Mouse (Mus musculus): ENCODE data around the gene Olfr62.

Olfr62 gene

GRCm38 (mm10) chr4:118658652-118659051 lies at the start of gene Olfr62:
TSS of gene Olfr62 (plus strand) at chr4:118658952.
- DNase-seq (ENCODE audit: low read depth, low spot score), result no peak

GRCm38 (mm10) chr4:118609836-118610235 lies 48.9 kb upstream of the Olfr62 start:
- no peak for DNase-seq (ENCODE audit: low read depth, low spot score)

DNA sequence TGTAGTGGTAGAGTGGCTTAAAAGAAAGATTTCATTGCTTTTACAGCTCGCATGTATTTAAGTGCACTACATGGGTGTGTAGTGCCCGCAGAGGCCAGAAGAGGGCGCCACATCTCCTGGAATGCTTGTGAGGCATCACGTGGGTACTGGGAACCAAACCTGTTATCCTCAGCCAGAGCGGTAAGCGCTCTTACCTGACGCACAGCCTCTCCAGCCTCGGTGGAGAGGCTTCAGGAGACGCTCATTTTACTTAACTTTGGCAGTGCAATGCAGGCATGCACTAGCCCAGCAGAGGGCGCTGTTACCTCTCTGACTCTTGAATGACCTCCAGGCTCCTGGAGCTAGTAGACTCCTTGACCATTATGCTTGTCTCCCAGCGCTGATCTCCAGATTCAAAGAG lies 46.1 kb upstream of the Olfr62 start:
- DNase-seq (ENCODE audit: low read depth, low spot score), result no peak

DNA sequence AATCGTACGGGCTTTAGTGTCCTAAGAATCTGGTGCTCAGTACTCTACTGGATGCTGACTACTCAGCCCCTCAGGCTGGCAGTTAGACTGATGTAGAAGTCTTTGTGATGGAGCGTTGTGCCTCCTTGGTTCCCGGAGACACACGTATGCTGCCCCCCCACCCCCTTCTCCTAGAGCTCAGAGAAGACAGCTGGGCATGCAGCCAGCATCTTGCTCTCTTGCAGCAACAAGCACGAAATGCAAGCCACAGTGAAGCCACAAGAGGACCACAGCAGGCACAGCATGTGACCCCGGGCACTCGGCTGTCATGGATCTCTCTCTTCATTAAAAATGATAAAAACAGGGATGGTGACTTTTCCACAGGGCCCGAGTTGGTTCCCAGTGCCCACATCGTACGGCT lies 43.3 kb upstream of the Olfr62 start:
- DNase-seq (ENCODE audit: low read depth, low spot score), result no peak

DNA sequence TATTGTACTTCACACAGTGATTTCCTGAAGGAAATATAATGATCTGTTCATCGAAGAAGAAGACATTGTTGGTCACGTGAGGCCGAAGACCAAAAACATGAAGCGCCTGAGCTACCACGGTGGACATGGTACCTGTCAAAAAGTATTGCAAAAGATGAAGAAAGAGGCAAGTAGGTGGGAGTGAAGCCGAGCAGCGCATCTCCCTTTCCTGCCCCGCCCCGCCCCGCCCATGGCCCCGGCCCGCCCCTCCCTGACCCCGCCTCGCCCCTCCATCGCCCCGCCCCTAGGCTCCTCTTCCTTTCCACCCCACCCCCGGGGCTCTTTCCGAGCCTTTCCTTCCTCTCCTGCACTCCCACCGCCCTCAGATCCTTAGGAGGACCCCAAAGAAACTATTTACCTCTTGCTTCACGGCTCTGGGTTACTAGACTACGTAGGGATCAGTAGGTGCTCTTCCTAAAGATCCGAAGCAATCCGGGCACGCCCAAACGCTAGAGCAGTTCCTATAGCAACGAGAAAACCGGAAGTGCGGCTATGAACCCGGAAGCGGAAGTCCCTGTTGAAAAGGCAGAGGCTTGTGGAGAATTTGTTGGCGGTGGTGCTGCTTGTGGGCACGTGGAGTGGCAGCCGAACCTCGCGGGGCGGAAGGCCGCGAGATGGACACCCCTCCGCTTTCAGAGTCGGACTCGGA lies 38.3 kb upstream of the Olfr62 start, which contains the start of the genes Cfap57 and Ebna1bp2:
Gene Cfap57 (minus strand): TSS at position 499 of the 688 bp plus-strand sequence.
Gene Ebna1bp2 (plus strand): TSS at position 521 of the 688 bp plus-strand sequence.
- peak; percentile 87 for DNase-seq (ENCODE audit: low read depth, low spot score)

- DNase-seq (ENCODE audit: low read depth, low spot score), result no peak
Measured at GRCm38 (mm10) chr4:118620967-118621320, 37.8 kb upstream of the Olfr62 start.

DNA sequence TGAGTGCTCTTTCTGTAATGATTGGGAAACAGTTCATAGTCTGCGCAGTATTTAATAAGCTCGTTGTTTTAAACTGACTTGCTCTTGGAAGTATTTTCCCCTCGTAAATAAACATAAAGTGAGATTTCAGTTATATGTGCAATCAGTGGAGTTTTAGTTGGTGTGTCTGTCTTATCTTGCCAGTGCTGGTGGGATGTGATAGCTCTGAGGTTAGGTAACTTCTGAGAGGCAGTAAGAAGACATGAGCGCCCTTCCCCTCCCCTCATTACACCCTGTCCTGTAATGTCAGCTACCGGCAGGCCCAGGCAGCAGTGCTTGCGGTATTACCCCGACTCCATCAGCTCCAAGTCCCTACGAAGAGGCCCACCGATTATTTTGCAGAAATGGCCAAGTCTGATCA lies 37.0 kb upstream of the Olfr62 start:
- no peak for DNase-seq (ENCODE audit: low read depth, low spot score)

DNA sequence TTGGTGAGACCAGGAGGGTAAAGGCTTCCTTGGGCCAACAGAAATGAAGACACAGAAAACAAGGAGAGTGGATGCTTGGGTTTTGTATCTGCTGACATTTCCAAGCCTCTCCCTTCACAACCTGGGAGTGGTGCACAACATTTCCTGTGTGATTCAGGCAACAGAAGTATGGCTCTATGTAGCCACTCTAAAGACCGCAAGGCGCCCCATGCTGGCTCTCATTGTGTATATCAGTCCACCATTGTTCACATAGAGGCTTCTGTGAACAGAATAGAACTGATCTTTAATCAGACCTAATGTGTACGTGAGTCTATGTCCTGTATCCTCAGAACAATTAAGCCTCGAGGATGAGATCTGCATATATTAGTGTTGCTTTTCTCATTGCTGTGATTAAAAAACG lies 28.5 kb upstream of the Olfr62 start:
- no peak for DNase-seq (ENCODE audit: low read depth, low spot score)

- no peak for DNase-seq (ENCODE audit: low read depth, low spot score)
Measured at GRCm38 (mm10) chr4:118642346-118643190, 16.2 kb upstream of the Olfr62 start.

DNA sequence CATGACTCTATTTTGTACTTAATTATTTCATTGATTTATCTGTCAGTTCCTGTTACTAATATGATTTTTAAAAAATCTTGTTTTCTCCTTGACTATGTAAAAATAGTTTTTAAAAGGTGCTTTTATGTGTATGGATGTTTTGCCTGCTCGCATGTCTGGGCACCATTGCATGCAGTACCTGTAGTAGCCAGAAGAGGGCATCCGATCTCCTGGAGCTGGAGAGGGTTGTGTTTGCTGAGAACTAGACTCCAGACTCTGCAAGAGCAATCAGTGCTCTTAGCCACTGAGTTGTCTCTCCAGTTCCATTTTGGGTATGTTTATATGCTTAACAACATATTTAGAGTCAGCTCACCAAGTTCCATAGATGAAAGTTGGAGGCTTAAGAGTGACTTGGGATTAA lies 13.5 kb upstream of the Olfr62 start:
- DNase-seq (ENCODE audit: low read depth, low spot score), result no peak

GRCm38 (mm10) chr4:118687086-118687485 lies 28.3 kb downstream of the Olfr62 start:
- DNase-seq (ENCODE audit: low read depth, low spot score), result no peak

DNA sequence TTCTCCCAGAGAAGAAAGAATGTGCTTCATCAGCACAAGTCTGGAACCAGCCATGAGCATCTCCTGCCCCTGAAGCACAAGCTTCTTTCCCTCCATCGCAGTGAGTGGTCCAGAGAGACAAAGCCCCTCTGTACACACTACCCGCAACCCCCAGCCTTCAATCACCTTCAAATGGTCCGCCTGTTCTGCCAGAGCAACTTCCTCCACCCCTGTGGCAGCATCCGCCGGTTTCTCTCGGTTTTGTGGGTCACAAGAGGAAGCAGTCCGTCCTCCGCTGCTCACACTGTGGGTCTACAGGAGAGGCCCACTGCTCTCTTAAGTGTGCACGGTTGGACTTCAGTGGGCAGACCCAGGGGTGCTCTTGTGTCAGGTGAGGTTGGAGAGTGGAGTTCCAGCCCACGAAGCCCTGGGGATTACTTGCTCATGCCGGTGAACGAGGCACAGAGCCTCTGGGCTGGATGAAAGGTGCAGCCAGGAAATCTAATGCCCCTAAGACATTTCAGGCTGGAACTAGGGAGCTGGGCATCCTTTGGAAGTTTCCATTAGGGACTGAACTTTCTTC lies 33.7 kb downstream of the Olfr62 start, which contains the start of gene Olfr1342:
Gene Olfr1342 (minus strand): TSS at position 345 of the 562 bp plus-strand sequence.
- DNase-seq (ENCODE audit: low read depth, low spot score), result no peak

DNA sequence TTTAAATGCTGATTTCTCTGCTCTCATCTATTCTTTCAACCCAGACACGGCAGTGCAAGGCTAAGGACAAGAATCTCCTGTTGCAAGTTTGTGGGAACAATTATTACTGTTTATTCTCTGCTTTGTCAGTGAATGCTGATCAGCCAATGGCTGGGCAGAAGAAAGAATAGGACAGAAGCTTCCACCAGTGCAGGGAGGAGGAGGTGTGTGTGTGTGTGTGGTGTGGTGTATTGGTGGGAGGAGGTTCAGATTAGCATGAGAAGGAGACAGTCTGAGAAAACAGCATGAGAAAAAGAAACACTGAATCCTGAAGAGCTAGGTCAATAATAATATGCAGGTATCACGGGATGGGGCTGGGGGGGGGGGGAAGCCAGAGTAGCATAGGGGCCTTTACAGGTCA lies 35.1 kb downstream of the Olfr62 start:
- no peak for DNase-seq (ENCODE audit: low read depth, low spot score)

DNA sequence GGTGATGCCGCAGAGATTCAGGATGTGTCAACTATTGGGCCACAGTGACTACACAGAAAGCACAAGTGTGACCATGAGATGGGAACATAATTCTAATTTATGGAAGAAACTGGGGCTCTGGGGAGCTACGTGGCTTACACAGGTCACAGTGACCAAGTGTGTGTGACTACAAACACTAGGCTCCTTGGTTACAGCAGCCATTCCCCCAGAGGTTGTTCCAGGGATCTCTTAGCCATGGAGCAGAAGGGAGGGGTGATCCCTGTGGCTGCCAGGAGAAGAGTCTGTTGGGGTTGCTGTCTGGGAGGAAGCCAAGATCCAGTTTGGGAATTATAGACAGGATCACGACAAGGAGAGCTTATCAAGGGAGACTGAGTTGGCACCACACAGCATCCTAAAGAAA lies 44.5 kb downstream of the Olfr62 start, which contains the start of gene Olfr1341:
Gene Olfr1341 (plus strand): TSS at position 301 of the 400 bp plus-strand sequence.
- no peak for DNase-seq (ENCODE audit: low read depth, low spot score)

GRCm38 (mm10) chr4:118708086-118708485 lies 49.3 kb downstream of the Olfr62 start:
- no peak for DNase-seq (ENCODE audit: low read depth, low spot score)

- DNase-seq (ENCODE audit: low read depth, low spot score), result no peak
Measured at GRCm38 (mm10) chr4:118711656-118712055, 52.9 kb downstream of the Olfr62 start.

Data from brain, embryonic 18.5 days (tissue).